Mouse (Mus musculus) fat pad, adult 2 months (tissue): ENCODE measurements around the gene Pou5f1.
A peak's percentile ranks its signal among the peaks of the same experiment; 100 is the strongest.

Experiments
- DNase-seq: peaks from one replicate; pipeline ENCODE4 v3.0.0-alpha.2; 2011; ENCODE audit warnings: low read depth, low spot score; ENCODE audit errors: extremely low read depth

Pou5f1 gene

DNA sequence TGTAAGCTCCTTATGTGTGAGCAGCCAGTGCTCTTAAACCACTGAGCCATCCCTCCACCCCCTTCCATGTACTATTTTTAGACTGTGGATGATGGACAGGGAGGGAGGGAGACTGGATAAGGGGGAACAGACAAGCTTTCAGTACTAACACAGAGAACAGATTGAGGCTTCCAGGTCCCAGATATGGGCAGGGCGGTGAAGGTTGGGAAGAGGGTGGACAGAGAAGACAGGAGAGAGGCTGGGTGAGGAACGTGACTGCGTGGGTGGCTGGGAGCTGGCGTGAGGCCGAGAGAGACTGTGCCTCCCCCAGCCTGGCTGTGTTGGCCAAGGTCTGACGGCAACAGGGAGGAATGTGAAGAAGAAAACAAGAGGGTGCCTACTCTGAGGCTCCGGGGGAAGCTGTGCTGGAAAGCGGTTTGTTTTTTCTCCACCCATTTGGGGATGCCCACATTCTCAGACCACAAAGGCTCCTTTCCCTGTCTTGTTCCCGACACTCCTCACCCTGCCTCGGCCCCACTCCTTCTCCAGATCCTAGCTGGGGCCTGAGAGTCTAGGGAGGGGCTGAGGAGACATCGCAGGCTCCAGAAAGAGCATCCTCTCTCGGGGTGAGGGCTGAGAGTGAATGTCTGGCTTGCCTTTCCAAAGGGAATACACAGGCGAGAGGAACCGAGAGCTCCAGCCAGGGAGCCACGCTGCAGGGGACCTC, 43.8 kb downstream of the Pou5f1 start:
- peak; percentile 10 for DNase-seq

DNA sequence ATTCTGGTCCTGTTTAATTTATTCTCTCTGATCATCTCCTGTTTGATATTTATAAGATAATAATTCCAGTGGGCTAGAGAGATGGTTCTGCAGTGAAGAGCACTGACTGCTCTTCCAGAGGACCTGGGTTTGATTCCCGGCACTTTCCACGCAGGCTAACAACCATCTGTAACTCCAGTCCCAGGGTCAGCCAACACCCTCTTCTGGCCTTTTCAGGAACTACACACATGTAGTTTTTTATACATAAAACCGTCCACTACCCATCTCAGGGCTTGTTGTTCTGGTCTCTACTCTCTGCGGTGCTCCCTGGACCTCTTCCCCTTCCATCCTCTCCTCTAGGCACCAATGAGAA, 44.3 kb downstream of the Pou5f1 start:
- no peak for DNase-seq

DNA sequence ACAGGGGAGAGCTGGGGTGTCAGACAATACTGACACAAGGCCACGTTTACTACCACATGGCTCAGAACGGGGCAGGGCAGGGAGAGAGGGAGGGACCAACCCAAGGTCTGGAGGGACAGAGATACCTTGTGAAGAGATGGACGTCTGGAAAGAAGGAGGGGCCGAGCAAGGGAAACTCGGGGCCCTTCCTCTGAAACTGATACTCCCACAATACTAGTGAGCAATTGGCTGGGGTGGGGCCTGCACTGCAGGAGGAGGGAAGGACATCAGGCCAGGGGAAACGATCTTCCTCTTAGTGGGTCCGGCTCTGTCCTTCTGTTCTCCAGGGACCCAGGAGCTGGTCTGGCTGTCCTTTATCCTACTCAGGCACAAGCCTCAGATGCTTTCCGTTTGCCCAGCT, 45.1 kb downstream of the Pou5f1 start:
- no peak for DNase-seq

DNA sequence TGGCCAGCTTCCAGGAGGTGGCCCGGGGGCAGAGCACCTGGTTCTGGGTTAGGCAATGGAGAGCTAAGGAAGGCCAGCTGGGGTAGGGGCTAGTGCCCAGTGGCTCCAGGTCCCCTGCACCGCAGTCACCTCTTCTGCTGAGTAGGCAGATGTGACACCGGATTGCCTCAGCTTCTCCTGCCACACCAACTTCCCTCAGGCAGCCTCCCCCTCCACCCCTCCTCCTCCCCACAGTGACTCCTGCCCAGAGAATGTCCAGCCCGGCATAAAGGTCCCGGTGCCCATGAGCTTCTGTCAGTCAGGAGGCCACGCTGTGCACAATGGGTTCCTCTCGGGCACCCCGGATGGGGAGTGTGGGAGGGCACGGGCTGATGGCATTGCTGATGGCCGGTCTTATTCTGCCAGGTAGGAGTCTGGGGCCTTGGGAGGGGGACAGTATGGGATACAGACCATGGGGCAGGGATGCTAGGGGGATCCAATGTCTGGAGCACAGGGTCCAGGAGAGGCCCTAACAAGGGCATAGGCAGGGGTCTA, 46.1 kb downstream of the Pou5f1 start, which contains the start of gene Cdsn:
Gene Cdsn (plus strand): TSS at position 248 of the 534 bp plus-strand sequence.
- DNase-seq, result no peak

DNA sequence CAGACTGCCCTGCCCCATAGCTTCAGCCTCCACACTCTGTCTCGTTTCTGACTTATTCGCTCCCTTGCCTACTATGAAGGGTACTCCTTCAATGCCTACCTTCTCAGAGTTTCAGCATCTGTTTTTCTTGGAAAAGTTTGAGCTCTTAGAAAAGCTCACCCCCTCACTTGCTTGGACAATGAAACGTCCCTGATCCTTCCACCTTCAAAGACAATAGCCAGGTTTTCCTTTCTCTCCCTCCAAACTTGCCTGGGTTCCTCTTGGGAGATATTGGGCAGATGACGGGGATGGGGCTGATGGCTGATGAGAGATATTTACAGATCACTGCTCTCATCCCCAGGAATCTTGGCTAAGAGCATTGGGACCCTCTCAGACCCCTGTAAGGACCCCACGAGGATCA, 48.5 kb downstream of the Pou5f1 start:
- no peak for DNase-seq

DNA sequence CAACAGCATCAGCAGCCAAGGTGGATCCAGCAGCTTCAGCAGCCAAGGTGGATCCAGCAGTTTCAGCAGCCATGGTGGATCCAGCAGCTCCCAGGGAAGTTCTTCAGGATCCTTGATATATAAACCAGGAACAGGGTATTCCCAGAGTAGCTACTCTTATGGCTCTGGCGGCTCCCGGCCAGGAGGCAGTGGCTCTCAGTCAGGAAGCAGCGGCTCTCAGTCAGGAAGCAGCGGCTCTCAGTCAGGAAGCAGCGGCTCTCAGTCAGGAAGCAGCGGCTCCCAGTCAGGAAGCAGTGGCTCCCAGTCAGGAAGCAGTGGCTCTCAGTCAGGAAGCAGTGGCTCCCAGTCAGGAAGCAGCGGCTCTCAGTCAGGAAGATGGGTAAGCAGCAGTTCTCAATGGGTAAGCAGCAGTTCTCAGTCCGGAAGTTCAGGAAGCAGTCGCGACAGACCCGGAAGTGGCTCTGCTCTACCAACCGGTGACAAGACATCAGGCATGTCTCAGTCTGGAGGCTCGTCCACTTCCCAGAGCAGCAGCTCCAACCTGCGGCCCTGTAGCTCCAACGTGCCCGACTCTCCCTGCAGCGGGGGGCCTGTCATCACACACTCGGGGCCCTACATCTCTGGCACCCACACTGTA, 49.1 kb downstream of the Pou5f1 start:
- no peak for DNase-seq

DNA sequence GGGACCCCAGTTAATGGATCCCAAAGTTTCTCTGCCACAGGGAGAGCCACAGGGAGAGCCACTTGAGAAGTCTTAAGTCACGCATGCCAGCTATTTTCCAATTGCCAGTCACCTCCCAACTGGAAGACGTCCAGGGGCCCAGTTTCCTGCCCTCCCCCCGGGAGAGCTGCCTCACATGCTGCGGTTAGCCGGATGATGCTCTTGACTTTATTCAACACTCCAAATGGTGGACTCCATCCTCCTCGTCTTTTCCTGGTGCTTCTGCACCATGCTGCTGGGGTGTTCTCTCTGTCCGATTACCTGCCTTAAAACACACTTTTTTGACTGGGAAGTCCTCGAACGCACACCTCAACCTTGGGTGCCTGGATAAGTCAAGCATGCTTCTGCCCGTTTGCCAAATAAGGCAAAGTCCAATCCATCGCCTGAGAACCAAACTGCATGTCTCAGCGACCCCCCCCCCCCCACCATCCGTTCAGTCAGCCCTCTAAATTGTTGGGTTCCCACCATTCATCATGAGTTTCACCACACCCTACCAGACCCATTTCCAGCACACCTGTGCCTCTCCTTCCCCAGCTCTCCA, 50.5 kb downstream of the Pou5f1 start:
- DNase-seq, result no peak

DNA sequence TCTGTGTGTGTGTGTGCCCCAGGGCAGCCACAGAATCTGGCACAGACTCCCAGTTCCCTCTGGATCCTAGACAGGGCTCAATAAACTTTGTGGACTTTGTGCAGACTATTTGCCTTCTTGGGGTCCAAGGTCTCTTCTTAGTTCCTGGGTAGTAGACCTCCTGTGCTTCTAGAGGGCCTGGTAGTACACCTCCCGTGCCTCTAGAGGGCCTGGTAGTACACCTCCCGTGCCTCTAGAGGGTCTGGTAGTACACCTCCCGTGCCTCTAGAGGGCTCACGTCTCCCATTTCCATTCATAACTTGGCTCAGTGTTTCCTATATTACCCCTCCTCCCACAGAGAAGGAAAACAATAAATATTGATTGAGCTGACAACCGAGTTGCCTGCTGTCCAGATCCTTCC, 51.0 kb downstream of the Pou5f1 start:
- no peak for DNase-seq

DNA sequence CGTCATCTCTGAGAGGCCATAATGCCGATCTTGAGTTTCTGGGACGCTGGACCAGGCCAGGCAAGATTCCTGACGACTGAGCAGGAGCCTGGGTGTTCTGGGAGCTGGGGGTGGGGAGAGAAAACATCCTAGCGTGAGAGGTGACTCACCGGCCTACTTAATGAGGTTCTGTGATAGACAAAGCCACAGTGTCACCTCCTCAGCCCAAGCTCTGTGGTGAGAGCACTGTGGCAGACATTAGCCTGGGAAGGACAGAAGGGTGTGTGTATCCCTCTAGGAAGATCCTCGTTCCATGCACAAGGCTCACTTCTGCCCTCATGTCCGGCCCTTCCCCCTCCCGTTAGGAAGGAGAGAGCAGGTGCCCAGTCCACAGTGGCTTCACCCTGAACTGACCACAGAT, 51.5 kb downstream of the Pou5f1 start:
- DNase-seq, result no peak

DNA sequence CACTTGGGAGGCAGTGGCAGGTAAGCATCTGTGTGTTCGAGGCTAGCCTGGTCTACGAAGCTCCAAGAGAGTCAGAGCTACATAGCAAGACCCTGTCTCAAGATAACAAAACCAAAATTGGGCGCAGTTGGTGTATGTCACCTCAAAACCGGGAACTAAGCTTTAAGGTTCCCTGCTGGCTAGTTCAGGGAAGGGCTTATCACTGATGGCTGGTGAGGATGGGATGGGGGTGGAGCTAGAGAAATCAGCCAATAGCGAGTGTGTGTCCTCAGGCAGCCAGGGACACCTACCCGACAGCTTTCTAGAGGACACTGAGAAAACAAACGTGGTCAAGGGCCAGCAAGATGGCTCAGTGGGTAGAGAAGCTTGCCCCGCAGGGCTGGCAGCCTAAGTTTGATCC, 52.4 kb downstream of the Pou5f1 start:
- DNase-seq, result no peak
